Mouse (Mus musculus): Measurements from ENCODE around the gene Tead1.

DNA sequence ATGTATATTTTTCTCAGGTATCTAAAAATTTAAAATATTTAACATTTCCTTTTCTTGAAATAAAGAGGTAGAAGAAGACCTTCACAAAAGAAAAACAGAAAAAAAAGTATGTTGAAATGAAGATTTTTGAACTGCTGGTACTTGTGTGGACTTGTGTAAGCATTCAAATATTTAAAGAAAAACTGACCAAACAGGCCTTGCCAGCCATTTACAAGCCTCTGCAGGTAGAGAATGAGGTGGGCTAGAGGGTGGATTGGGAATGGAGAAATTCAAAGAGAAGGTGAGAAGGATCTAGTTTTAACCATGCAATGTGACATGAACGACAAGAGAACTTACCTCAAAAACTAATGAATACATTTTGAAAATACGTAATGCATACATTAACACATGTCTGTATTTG, 9.1 kb upstream of the Tead1 start:
- no peak for TF ChIP-seq CTCF (IDR thresholded peaks at IDR 0.05; ENCODE audit: low read depth)
- TF ChIP-seq EP300 (IDR thresholded peaks at IDR 0.05; ENCODE audit: low read depth): no peak
